20 mouse cellular contexts compared by ENCODE assay signal in genomic region chr12:113322173-113322572, GRCm38 (mm10).
A peak's percentile ranks its signal among the peaks of the same experiment; 100 is the strongest.
DNase-seq lines count a peak whose midpoint lies in the region; ATAC-seq lines count a peak whose summit lies in the region.
"Had no signal": no experiment of that assay in that cellular context is flagged by ENCODE, and none has a peak within 500 bp of the region (broad histone marks: within the 10 kb centered on the region; RNA-seq: fewer than 3 reads in every experiment).

No protein-coding gene starts in this region.

- intact Hi-C loops in left cerebral cortex, postnatal 4 days (cut with DNase I): no loop called here

- peak; percentile 92 for ATAC-seq in frontal cortex, adult (ENCODE audit: low TSS enrichment)
- ATAC-seq: activated CD4-positive, CD25-positive, alpha-beta regulatory T cell, adult 4 months; CD4-positive, CD25-positive, alpha-beta regulatory T cell, adult 4 months; forebrain, embryonic 13.5 days; forebrain, embryonic 15.5 days; forebrain, postnatal 0 days; Patski had no signal

- no peak for DNase-seq in frontal cortex, postnatal 10 days (ENCODE audit: low spot score in 2 of 2)
- DNase-seq in right cerebral cortex, postnatal 25 days: peak; percentile 14
- DNase-seq in right cerebral cortex, postnatal 4 days: no peak
- DNase-seq in left cerebral cortex, postnatal 4 days: no peak
- DNase-seq: adrenal gland, adult 8-10 months; adrenal gland, postnatal 14 days; adrenal gland, postnatal 36 days; B cell, adult 2 months; cerebellum, adult 11 months; cerebellum, adult 18-20 months; cerebellum, adult 8-10 months; cerebellum, adult 9-11 months; cerebellum, postnatal 25 days; forebrain, postnatal 0 days had no signal
